Mouse (Mus musculus): ENCODE measurements around the gene Nme6.

Nme6 gene

GRCm38 (mm10) chr9:109870983-109871572 is 38.5 kb downstream of the Nme6 start:
- DNase-seq (ENCODE audit: low read depth in 2 of 2, low spot score in 2 of 2), result no peak

GRCm38 (mm10) chr9:109874797-109875691 is 42.5 kb downstream of the Nme6 start, which contains the start of gene Cdc25a:
TSS of gene Cdc25a (plus strand) at chr9:109875579.
- DNase-seq (ENCODE audit: low read depth in 2 of 2, low spot score in 2 of 2), result peak; percentile 93 to 95

- DNase-seq (ENCODE audit: low read depth in 2 of 2, low spot score in 2 of 2), result peak; percentile 1 to 22
Measured at GRCm38 (mm10) chr9:109875695-109876601, 43.4 kb downstream of the Nme6 start.

DNA sequence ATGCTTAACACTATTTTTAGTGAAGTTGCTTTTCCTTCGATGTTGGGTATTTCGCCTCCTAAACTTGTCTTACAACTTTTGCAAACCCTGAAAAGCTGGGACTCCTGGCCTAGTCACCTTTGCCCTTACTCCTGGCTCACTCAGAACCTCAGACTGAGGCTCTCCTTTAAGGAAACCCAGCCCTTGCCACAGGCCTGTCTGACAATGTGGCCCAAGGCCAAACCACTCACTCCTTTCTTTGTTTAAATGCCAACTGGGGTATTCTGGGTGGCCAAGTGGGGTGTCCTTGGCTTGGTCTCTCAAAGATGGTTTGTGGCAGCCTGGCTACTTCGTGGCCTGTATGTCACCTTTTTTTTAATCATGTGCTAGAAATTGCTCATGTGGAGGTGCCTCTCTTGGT is 44.2 kb downstream of the Nme6 start:
- DNase-seq (ENCODE audit: low read depth in 2 of 2, low spot score in 2 of 2), result no peak

DNA sequence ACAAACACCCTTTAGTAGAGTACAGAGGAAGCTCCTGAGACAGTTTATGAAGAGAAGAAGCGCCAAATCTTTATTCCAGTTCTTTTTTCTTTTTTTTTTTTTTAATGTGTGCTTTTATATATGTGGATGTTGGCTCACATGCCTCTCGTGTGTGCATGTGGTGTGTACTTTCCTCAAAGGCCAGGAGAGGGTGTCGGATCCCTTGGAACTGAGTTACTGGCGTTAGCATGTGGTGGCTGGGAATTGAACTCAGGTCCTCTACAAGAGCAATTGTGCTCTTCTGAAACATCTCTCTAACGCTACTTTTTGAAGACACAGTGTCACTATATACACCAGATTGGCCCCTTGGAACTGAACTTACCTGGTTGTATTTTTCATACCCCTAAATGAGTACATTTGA is 45.1 kb downstream of the Nme6 start:
- DNase-seq (ENCODE audit: low read depth in 2 of 2, low spot score in 2 of 2), result no peak

DNA sequence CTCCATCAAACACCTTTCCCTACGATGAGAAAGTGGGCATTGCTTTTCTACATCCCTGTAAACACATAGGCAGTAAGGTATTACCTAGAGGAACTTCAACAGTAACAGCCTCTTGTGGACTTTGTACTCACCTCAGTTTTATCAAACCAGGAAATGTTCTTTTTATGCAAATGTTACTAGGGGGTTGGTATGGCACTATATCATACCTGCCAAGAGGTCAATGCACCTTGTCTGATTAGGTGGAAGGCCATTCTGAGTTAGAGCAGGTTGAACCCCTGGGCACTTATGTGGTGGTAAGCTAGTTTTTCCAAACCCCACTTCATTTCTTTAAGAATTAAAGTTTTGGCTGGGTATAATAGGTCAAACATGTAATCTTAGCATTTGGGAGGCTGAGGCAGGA is 46.8 kb downstream of the Nme6 start:
- no peak for DNase-seq (ENCODE audit: low read depth in 2 of 2, low spot score in 2 of 2)

DNA sequence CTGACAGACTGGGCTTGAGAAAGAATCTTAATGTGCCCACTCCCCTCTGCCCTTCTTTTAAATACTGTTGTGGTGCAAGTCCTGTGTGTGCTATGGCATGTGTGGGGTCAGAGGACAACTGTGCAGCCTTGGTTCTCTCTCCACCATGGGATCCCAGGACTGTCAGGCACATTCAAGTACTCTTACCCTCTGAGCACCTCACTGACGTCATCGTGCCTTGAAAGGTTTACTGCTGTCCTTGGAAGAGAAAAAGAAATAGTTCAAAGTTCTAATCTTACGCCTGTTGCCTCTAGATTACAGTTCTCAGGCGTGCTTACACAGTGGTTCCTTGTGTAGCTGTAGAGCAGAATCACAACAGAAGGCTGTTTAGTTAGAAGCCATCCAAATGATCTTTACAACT is 53.7 kb downstream of the Nme6 start:
- DNase-seq (ENCODE audit: low read depth in 2 of 2, low spot score in 2 of 2), result no peak

GRCm38 (mm10) chr9:109887321-109887720 is 54.8 kb downstream of the Nme6 start:
- DNase-seq (ENCODE audit: low read depth in 2 of 2, low spot score in 2 of 2), result no peak

- no peak for DNase-seq (ENCODE audit: low read depth in 2 of 2, low spot score in 2 of 2)
Measured at GRCm38 (mm10) chr9:109891501-109891900, 59.0 kb downstream of the Nme6 start.

Measured in CD8-positive naive resting alpha-beta T cell, adult 2 months (primary cell).